Mouse (Mus musculus): ENCODE data around the gene Trim80. TPM values are rescaled to one million over a fixed set of nuclear protein-coding genes. Genes with fewer than 3 reads are reported as not detected.
A peak's percentile ranks its signal among the peaks of the same experiment; 100 is the strongest.
"Not testable (repeated sequence)": the region's sequence is repeated elsewhere in the genome, so short reads cannot be mapped to it uniquely, and the experiment has no call there.

The Trim80 gene
- polyA plus RNA-seq, 1 experiment from 2014 or later = not detected

- H3K9ac ChIP-seq = no peak overlapping the region
- H3K4me1 ChIP-seq = peaks cover 3% of the 10 kb centered on the region; the same call in 1 of the 2 replicates
- 79% methylated on average over 7 of the region's 7 CpGs for WGBS
- no peak for ATAC-seq (ENCODE audit: borderline replicate concordance, extremely low read depth, low FRiP score, low TSS enrichment)
- H3K4me2 ChIP-seq = no peak overlapping the region
- no peaks in the 10 kb centered on the region for H3K36me3 ChIP-seq
- no peaks in the 10 kb centered on the region for H3K27me3 ChIP-seq
- no peak overlapping the region for H3K4me3 ChIP-seq
- H3K9me3 ChIP-seq = no peaks in the 10 kb centered on the region
- no peak overlapping the region for H3K27ac ChIP-seq
These were observed 12.0 kb downstream of the Trim80 start for GRCm38 (mm10) chr11:115452281-115452860.

GRCm38 (mm10) chr11:115453306-115453705, 13.0 kb downstream of the Trim80 start:
- H3K9ac ChIP-seq = no peak overlapping the region
- no peaks in the 10 kb centered on the region for H3K36me3 ChIP-seq
- peaks cover 6% of the 10 kb centered on the region; the same call in 1 of the 2 replicates for H3K4me1 ChIP-seq
- no peak overlapping the region for H3K4me3 ChIP-seq
- H3K4me2 ChIP-seq = no peak overlapping the region
- no peaks in the 10 kb centered on the region for H3K9me3 ChIP-seq
- ATAC-seq (ENCODE audit: borderline replicate concordance, extremely low read depth, low FRiP score, low TSS enrichment) = no peak
- no peak overlapping the region for H3K27ac ChIP-seq
- H3K27me3 ChIP-seq = no peaks in the 10 kb centered on the region
- 60% methylated on average over 4 of the region's 4 CpGs for WGBS

- WGBS = 82% methylated on average over 6 of the region's 6 CpGs
- H3K4me2 ChIP-seq; H3K27me3 ChIP-seq; H3K9me3 ChIP-seq; H3K4me1 ChIP-seq; ATAC-seq (ENCODE audit: borderline replicate concordance, extremely low read depth, low FRiP score, low TSS enrichment); H3K36me3 ChIP-seq; H3K27ac ChIP-seq; H3K4me3 ChIP-seq; H3K9ac ChIP-seq: not testable (repeated sequence)
These were observed 14.5 kb downstream of the Trim80 start for GRCm38 (mm10) chr11:115454822-115455221.

- H3K27ac ChIP-seq = no peak overlapping the region
- peaks cover 6% of the 10 kb centered on the region; the same call in 1 of the 2 replicates for H3K4me1 ChIP-seq
- H3K27me3 ChIP-seq = no peaks in the 10 kb centered on the region
- H3K36me3 ChIP-seq = no peaks in the 10 kb centered on the region
- no peak overlapping the region for H3K4me2 ChIP-seq
- WGBS = 88% methylated on average over 15 of the region's 15 CpGs
- ATAC-seq (ENCODE audit: borderline replicate concordance, extremely low read depth, low FRiP score, low TSS enrichment) = no peak
- no peaks in the 10 kb centered on the region for H3K9me3 ChIP-seq
- H3K4me3 ChIP-seq = no peak overlapping the region
- H3K9ac ChIP-seq = no peak overlapping the region
These were observed 15.3 kb downstream of the Trim80 start for GRCm38 (mm10) chr11:115455619-115456018.

- no peaks in the 10 kb centered on the region for H3K27me3 ChIP-seq
- no peaks in the 10 kb centered on the region for H3K9me3 ChIP-seq
- ATAC-seq (ENCODE audit: borderline replicate concordance, extremely low read depth, low FRiP score, low TSS enrichment) = no peak
- no peak overlapping the region for H3K4me3 ChIP-seq
- no peak overlapping the region for H3K27ac ChIP-seq
- no peak overlapping the region for H3K4me2 ChIP-seq
- peaks cover 6% of the 10 kb centered on the region; the same call in 1 of the 2 replicates for H3K4me1 ChIP-seq
- no peaks in the 10 kb centered on the region for H3K36me3 ChIP-seq
- WGBS = 90% methylated on average over 5 of the region's 5 CpGs
- H3K9ac ChIP-seq = no peak overlapping the region
These were observed 15.8 kb downstream of the Trim80 start for GRCm38 (mm10) chr11:115456182-115456581.

GRCm38 (mm10) chr11:115457405-115457804, 17.1 kb downstream of the Trim80 start:
- WGBS = 17% methylated on average over 6 of the region's 6 CpGs
- H3K4me2 ChIP-seq = no peak overlapping the region
- no peaks in the 10 kb centered on the region for H3K27me3 ChIP-seq
- H3K27ac ChIP-seq = no peak overlapping the region
- H3K9me3 ChIP-seq = no peaks in the 10 kb centered on the region
- H3K36me3 ChIP-seq = no peaks in the 10 kb centered on the region
- peaks cover 6% of the 10 kb centered on the region; the same call in 1 of the 2 replicates for H3K4me1 ChIP-seq
- no peak overlapping the region for H3K4me3 ChIP-seq
- ATAC-seq (ENCODE audit: borderline replicate concordance, extremely low read depth, low FRiP score, low TSS enrichment) = peak; percentile 59
- H3K9ac ChIP-seq = no peak overlapping the region

- no peak overlapping the region for H3K4me3 ChIP-seq
- H3K27ac ChIP-seq = no peak overlapping the region
- ATAC-seq (ENCODE audit: borderline replicate concordance, extremely low read depth, low FRiP score, low TSS enrichment) = no peak
- H3K36me3 ChIP-seq = no peaks in the 10 kb centered on the region
- no peak overlapping the region for H3K9ac ChIP-seq
- H3K27me3 ChIP-seq = no peaks in the 10 kb centered on the region
- H3K4me2 ChIP-seq = no peak overlapping the region
- WGBS = 26% methylated on average over 8 of the region's 8 CpGs
- no peaks in the 10 kb centered on the region for H3K9me3 ChIP-seq
- H3K4me1 ChIP-seq = peaks cover 6% of the 10 kb centered on the region; the same call in 1 of the 2 replicates
These were observed 20.6 kb downstream of the Trim80 start for GRCm38 (mm10) chr11:115460976-115461375.

GRCm38 (mm10) chr11:115461846-115462242, 21.5 kb downstream of the Trim80 start:
- no peaks in the 10 kb centered on the region for H3K36me3 ChIP-seq
- no peaks in the 10 kb centered on the region for H3K9me3 ChIP-seq
- WGBS = 62% methylated on average over 5 of the region's 5 CpGs
- no peak overlapping the region for H3K4me2 ChIP-seq
- peaks cover 6% of the 10 kb centered on the region; the same call in 1 of the 2 replicates for H3K4me1 ChIP-seq
- H3K4me3 ChIP-seq = no peak overlapping the region
- H3K9ac ChIP-seq = no peak overlapping the region
- H3K27me3 ChIP-seq = no peaks in the 10 kb centered on the region
- H3K27ac ChIP-seq = no peak overlapping the region
- ATAC-seq (ENCODE audit: borderline replicate concordance, extremely low read depth, low FRiP score, low TSS enrichment) = no peak

GRCm38 (mm10) chr11:115462243-115462891, 22.0 kb downstream of the Trim80 start, which contains the start of gene Slc16a5:
Gene Slc16a5, plus strand, starts transcription at chr11:115462474.
- no peak within 1 kb of the TSS for H3K27ac ChIP-seq
- H3K4me3 ChIP-seq = no peak within 1 kb of the TSS
- peaks cover 3% of the 10 kb centered on the region; the same call in 1 of the 2 replicates for H3K4me1 ChIP-seq
- no peaks in the 10 kb centered on the region for H3K9me3 ChIP-seq
- H3K27me3 ChIP-seq = no peaks in the 10 kb centered on the region
- H3K4me2 ChIP-seq = no peak within 1 kb of the TSS
- no peaks in the 10 kb centered on the region for H3K36me3 ChIP-seq
- peak; percentile 41; the same call in 1 of the 2 replicates for ATAC-seq (ENCODE audit: borderline replicate concordance, extremely low read depth, low FRiP score, low TSS enrichment)
- 65% methylated on average over 16 of the region's 16 CpGs for WGBS
- no peak within 1 kb of the TSS for H3K9ac ChIP-seq

GRCm38 (mm10) chr11:115463397-115463796, 23.1 kb downstream of the Trim80 start:
- Histone ChIP-seq H3K9me3 (no peaks in the 10 kb centered on the region), H3K4me3 (no peak overlapping the region), H3K27ac (no peak overlapping the region), H3K4me1 (no peaks in the 10 kb centered on the region), H3K27me3 (no peaks in the 10 kb centered on the region), H3K36me3 (no peaks in the 10 kb centered on the region), H3K4me2 (no peak overlapping the region), H3K9ac (no peak overlapping the region)
- 60% methylated on average over 11 of the region's 11 CpGs for WGBS
- no peak for ATAC-seq (ENCODE audit: borderline replicate concordance, extremely low read depth, low FRiP score, low TSS enrichment)

- no peak for ATAC-seq (ENCODE audit: borderline replicate concordance, extremely low read depth, low FRiP score, low TSS enrichment)
- Histone ChIP-seq H3K4me1 (no peaks in the 10 kb centered on the region), H3K27ac (no peak overlapping the region), H3K4me3 (no peak overlapping the region), H3K36me3 (no peaks in the 10 kb centered on the region), H3K27me3 (no peaks in the 10 kb centered on the region), H3K9ac (no peak overlapping the region), H3K9me3 (no peaks in the 10 kb centered on the region), H3K4me2 (no peak overlapping the region)
- WGBS = 80% methylated on average over 8 of the region's 8 CpGs
These were observed 24.5 kb downstream of the Trim80 start for GRCm38 (mm10) chr11:115464851-115465250.

- H3K36me3 ChIP-seq = no peaks in the 10 kb centered on the region
- H3K4me2 ChIP-seq = no peak overlapping the region
- no peak overlapping the region for H3K9ac ChIP-seq
- WGBS = 22% methylated on average over 4 of the region's 4 CpGs
- no peaks in the 10 kb centered on the region for H3K27me3 ChIP-seq
- no peak overlapping the region for H3K27ac ChIP-seq
- no peak overlapping the region for H3K4me3 ChIP-seq
- no peak for ATAC-seq (ENCODE audit: borderline replicate concordance, extremely low read depth, low FRiP score, low TSS enrichment)
- H3K4me1 ChIP-seq = no peaks in the 10 kb centered on the region
- no peaks in the 10 kb centered on the region for H3K9me3 ChIP-seq
These were observed 26.9 kb downstream of the Trim80 start for GRCm38 (mm10) chr11:115467217-115467618.

Measured in lung, embryonic 15.5 days (tissue).